Mouse (Mus musculus) hindbrain, embryonic 11.5 days (tissue): Measurements from ENCODE around the gene Isl1. TPM values are rescaled to one million over a fixed set of nuclear protein-coding genes. Genes with fewer than 3 reads are reported as not detected.

Source experiments
- ATAC-seq: fragments of 200-750 bp; cut with Nextera tagmentation; 2 replicates; pipeline ENCODE4 v1.8.0; 2017; ENCODE audit warnings: mild to moderate bottlenecking, moderate TSS enrichment, moderate library complexity; ENCODE audit not compliant: low FRiP score
- DNase-seq: peaks from one replicate; pipeline ENCODE4 v3.0.0-alpha.2; 2015; ENCODE audit warnings: low spot score
- H3K27ac ChIP-seq: fragments of 300-500 bp; sonication (generic); 2 replicates; pipeline ENCODE4 v1.5.1; 2014; ENCODE audit warnings: mild to moderate bottlenecking, low read depth, low read length
- H3K27me3 ChIP-seq: fragments of 300-500 bp; sonication (generic); 2 replicates; pipeline ENCODE4 v1.6.1; 2014; ENCODE audit warnings: mild to moderate bottlenecking, low read length, moderate library complexity, mixed read lengths; ENCODE audit not compliant: control insufficient read depth, insufficient read depth
- H3K36me3 ChIP-seq: fragments of 300-500 bp; sonication (generic); 2 replicates; pipeline ENCODE4 v1.6.1; 2014; ENCODE audit warnings: mild to moderate bottlenecking, low read length, moderate library complexity, mixed read lengths; ENCODE audit not compliant: control insufficient read depth, insufficient read depth
- H3K4me1 ChIP-seq: fragments of 300-500 bp; sonication (generic); replicated peaks from 2 replicates; pipeline ENCODE4 v1.6.1; 2014; ENCODE audit warnings: low read length, mixed read lengths; ENCODE audit not compliant: control insufficient read depth, insufficient read depth
- H3K4me2 ChIP-seq: fragments of 300-500 bp; sonication (generic); replicated peaks from 2 replicates; pipeline ENCODE4 v1.6.1; 2014; ENCODE audit warnings: mild to moderate bottlenecking, low read depth, low read length
- H3K4me3 ChIP-seq: fragments of 300-500 bp; sonication (generic); 2 replicates; pipeline ENCODE4 v1.5.1; 2014; ENCODE audit warnings: low read depth, low read length
- H3K9ac ChIP-seq: fragments of 300-500 bp; sonication (generic); 2 replicates; pipeline ENCODE4 v1.6.1; 2014; ENCODE audit warnings: low read depth, low read length
- H3K9me3 ChIP-seq: fragments of 300-500 bp; sonication (generic); 2 replicates; pipeline ENCODE4 v1.6.1; 2016; ENCODE audit warnings: low read length; ENCODE audit not compliant: control insufficient read depth
- WGBS: fragments of 180-500 bp; shearing (Covaris S2); extraction: QIAGEN DNeasy Blood & Tissue Kit; methylation state at CpG from one replicate; pipeline ENCODE4 v1.1.7; 2014; 5-methylcytosine and 5-hydroxymethylcytosine counted together
- polyA plus RNA-seq: library from polyadenylated mRNA; unstranded; fragments of >200 nt; fragmentation: Nextera tagmentation; extraction: Ambion mirVana; gene quantifications from 2 replicates; pipeline ENCODE4 v1.2.1, GENCODE M21; 2014

The Isl1 gene
- 46.5 and 60.5 TPM in 2 replicates for polyA plus RNA-seq

- Histone ChIP-seq H3K4me1 (no peaks in the 10 kb centered on the region), H3K9ac (peak within 1 kb of the TSS; percentile 45), H3K27me3 (peaks cover 82% of the 10 kb centered on the region), H3K9me3 (no peaks in the 10 kb centered on the region), H3K27ac (peak within 1 kb of the TSS; percentile 54), H3K36me3 (no peaks in the 10 kb centered on the region), H3K4me3 (peak within 1 kb of the TSS; percentile 57), H3K4me2 (peak within 1 kb of the TSS; percentile 97)
- under 1% methylated on average over 76 of the region's 82 CpGs for WGBS
- ATAC-seq (peak; percentile 96), DNase-seq (peak; percentile 88)
Observed at GRCm38 (mm10) chr13:116309584-116310462, at the start of gene Isl1. TSS of gene Isl1 (minus strand) at chr13:116309689.

GRCm38 (mm10) chr13:116335763-116336162, 26.3 kb upstream of the Isl1 start:
- no peaks in the 10 kb centered on the region for H3K36me3 ChIP-seq
- no peak for DNase-seq
- no peak overlapping the region for H3K4me2 ChIP-seq
- ATAC-seq, result no peak
- no peak overlapping the region for H3K27ac ChIP-seq
- 83% methylated on average over 3 of the region's 3 CpGs for WGBS
- H3K9me3 ChIP-seq, result no peaks in the 10 kb centered on the region
- no peak overlapping the region for H3K9ac ChIP-seq
- H3K4me3 ChIP-seq, result no peak overlapping the region
- no peaks in the 10 kb centered on the region for H3K27me3 ChIP-seq
- H3K4me1 ChIP-seq, result no peaks in the 10 kb centered on the region

GRCm38 (mm10) chr13:116313636-116314530, 4.4 kb upstream of the Isl1 start:
- under 1% methylated on average over 28 of the region's 28 CpGs for WGBS
- H3K4me2 ChIP-seq, result 0 out of 2 replicates have a peak overlapping the region, but pooled peaks have one; percentile 19
- ATAC-seq (no peak), DNase-seq (peak; percentile 56)
- no peak overlapping the region for H3K4me3 ChIP-seq
- peaks cover 59% of the 10 kb centered on the region for H3K27me3 ChIP-seq
- H3K9me3 ChIP-seq, result no peaks in the 10 kb centered on the region
- no peaks in the 10 kb centered on the region for H3K36me3 ChIP-seq
- H3K9ac ChIP-seq, result no peak overlapping the region
- no peaks in the 10 kb centered on the region for H3K4me1 ChIP-seq
- no peak overlapping the region for H3K27ac ChIP-seq

GRCm38 (mm10) chr13:116311871-116312720, 2.6 kb upstream of the Isl1 start:
- H3K27me3 ChIP-seq, result peaks cover 67% of the 10 kb centered on the region
- no peak overlapping the region for H3K27ac ChIP-seq
- DNase-seq (peak; percentile 64), ATAC-seq (no peak)
- no peak overlapping the region for H3K9ac ChIP-seq
- WGBS, result 2% methylated on average over 13 of the region's 13 CpGs
- no peaks in the 10 kb centered on the region for H3K9me3 ChIP-seq
- H3K36me3 ChIP-seq, result no peaks in the 10 kb centered on the region
- H3K4me3 ChIP-seq, result no peak overlapping the region
- H3K4me2 ChIP-seq, result no peak overlapping the region
- H3K4me1 ChIP-seq, result no peaks in the 10 kb centered on the region

- Histone ChIP-seq H3K27ac (no peak overlapping the region), H3K36me3 (no peaks in the 10 kb centered on the region), H3K9me3 (no peaks in the 10 kb centered on the region), H3K27me3 (peaks cover 77% of the 10 kb centered on the region), H3K9ac (no peak overlapping the region), H3K4me1 (no peaks in the 10 kb centered on the region), H3K4me3 (0 out of 2 replicates have a peak overlapping the region, but pooled peaks have one; percentile 57), H3K4me2 (no peak overlapping the region)
- ATAC-seq, result no peak
- DNase-seq, result peak; percentile 22
- whole genome bisulfite sequencing, result 6% methylated on average over 4 of the region's 4 CpGs
Observed at GRCm38 (mm10) chr13:116311011-116311410, 1.5 kb upstream of the Isl1 start.

GRCm38 (mm10) chr13:116310463-116310765, 925 bp upstream of the Isl1 start:
- WGBS, result under 1% methylated on average over 9 of the region's 9 CpGs
- peaks cover 80% of the 10 kb centered on the region for H3K27me3 ChIP-seq
- H3K4me1 ChIP-seq, result no peaks in the 10 kb centered on the region
- H3K27ac ChIP-seq, result peak overlapping the region; percentile 24; the same call in 1 of the 2 replicates
- peak; percentile 57 for DNase-seq
- no peak for ATAC-seq
- no peaks in the 10 kb centered on the region for H3K9me3 ChIP-seq
- no peaks in the 10 kb centered on the region for H3K36me3 ChIP-seq
- no peak overlapping the region for H3K9ac ChIP-seq
- peak overlapping the region; percentile 57; the same call in 1 of the 2 replicates for H3K4me3 ChIP-seq
- no peak overlapping the region; the same call in 1 of the 2 replicates for H3K4me2 ChIP-seq

GRCm38 (mm10) chr13:116308933-116309583, 431 bp downstream of the Isl1 start:
- ATAC-seq (peak; percentile 46), DNase-seq (no peak)
- peak overlapping the region; percentile 97 for H3K4me2 ChIP-seq
- H3K4me1 ChIP-seq, result no peaks in the 10 kb centered on the region
- no peaks in the 10 kb centered on the region for H3K9me3 ChIP-seq
- H3K27me3 ChIP-seq, result peaks cover 81% of the 10 kb centered on the region
- H3K4me3 ChIP-seq, result peak overlapping the region; percentile 57
- under 1% methylated on average over 18 of the region's 18 CpGs for WGBS
- H3K27ac ChIP-seq, result peak overlapping the region; percentile 54; the same call in 1 of the 2 replicates
- no peaks in the 10 kb centered on the region for H3K36me3 ChIP-seq
- no peak overlapping the region for H3K9ac ChIP-seq
